Mouse (Mus musculus) lung, embryonic 16.5 days (tissue): ENCODE results near the gene Mis12. TPM values are rescaled to one million over a fixed set of nuclear protein-coding genes. Genes with fewer than 3 reads are reported as not detected.

ENCODE experiments used
- ATAC-seq: fragments of 200-750 bp; cut with Nextera tagmentation; 2 replicates; pipeline ENCODE4 v1.8.0; 2017; ENCODE audit warnings: low read depth, mild to moderate bottlenecking, moderate library complexity
- H3K27ac ChIP-seq: fragments of 300-500 bp; sonication (generic); 2 replicates; pipeline ENCODE4 v1.5.1; 2014; ENCODE audit warnings: mild to moderate bottlenecking, control low read depth, low read length
- H3K27me3 ChIP-seq: fragments of 300-500 bp; sonication (generic); 2 replicates; pipeline ENCODE4 v1.6.1; 2014; ENCODE audit warnings: low read depth, low read length, mixed read lengths; ENCODE audit not compliant: control insufficient read depth, insufficient read depth
- H3K36me3 ChIP-seq: fragments of 300-500 bp; sonication (generic); 2 replicates; pipeline ENCODE4 v1.6.1; 2014; ENCODE audit warnings: low read length; ENCODE audit not compliant: control insufficient read depth, insufficient read depth
- H3K4me1 ChIP-seq: fragments of 300-500 bp; sonication (generic); replicated peaks from 2 replicates; pipeline ENCODE4 v1.6.1; 2014; ENCODE audit warnings: low read length, mixed read lengths; ENCODE audit not compliant: control insufficient read depth, insufficient read depth
- H3K4me2 ChIP-seq: fragments of 300-500 bp; sonication (generic); 2 replicates; pipeline ENCODE4 v1.6.1; 2014; ENCODE audit warnings: low read depth, low read length, control low read depth
- H3K4me3 ChIP-seq: fragments of 300-500 bp; sonication (generic); 2 replicates; pipeline ENCODE4 v1.5.1; 2014; ENCODE audit warnings: mild to moderate bottlenecking, low read length, control low read depth
- H3K9ac ChIP-seq: fragments of 300-500 bp; sonication (generic); 2 replicates; pipeline ENCODE4 v1.6.1; 2014; ENCODE audit warnings: low read length, control low read depth
- H3K9me3 ChIP-seq: fragments of 300-500 bp; sonication (generic); 2 replicates; pipeline ENCODE4 v1.6.1; 2016; ENCODE audit warnings: low read length; ENCODE audit not compliant: control insufficient read depth
- WGBS: fragments of 180-500 bp; shearing (Covaris S2); extraction: QIAGEN DNeasy Blood & Tissue Kit; methylation state at CpG from one replicate; pipeline ENCODE4 v1.1.7; 2014; 5-methylcytosine and 5-hydroxymethylcytosine counted together
- polyA plus RNA-seq: library from polyadenylated mRNA; unstranded; fragments of >200 nt; fragmentation: Nextera tagmentation; extraction: Ambion mirVana; gene quantifications from 2 replicates; pipeline ENCODE4 v1.2.1, GENCODE M21; 2015

Mis12 gene
- polyA plus RNA-seq, 1 experiment from 2014 or later = 52.0 TPM

DNA sequence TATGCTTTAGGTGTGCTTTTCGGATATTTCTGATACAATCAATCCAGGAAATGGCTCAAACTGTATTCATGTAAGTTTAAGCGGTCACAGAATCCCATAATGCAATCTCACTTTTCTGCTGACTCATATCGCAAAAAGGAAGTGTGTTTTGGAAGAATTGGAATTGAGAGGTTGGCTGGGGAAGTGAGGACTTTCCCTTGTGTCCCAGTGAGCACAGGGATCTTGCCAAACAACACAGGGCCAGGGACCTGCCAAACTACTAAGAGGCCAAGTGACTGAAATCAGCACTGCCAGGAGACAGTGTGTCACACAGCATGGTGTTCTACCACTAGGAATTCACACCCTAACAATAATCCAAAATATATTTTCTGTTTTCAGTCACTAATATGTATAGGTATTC, 11.1 kb upstream of the Mis12 start:
- Histone ChIP-seq H3K27ac (peak overlapping the region; percentile 39), H3K9me3 (no peaks in the 10 kb centered on the region), H3K4me3 (no peak overlapping the region), H3K27me3 (no peaks in the 10 kb centered on the region), H3K36me3 (peaks cover 37% of the 10 kb centered on the region), H3K4me1 (peaks cover 1% of the 10 kb centered on the region), H3K4me2 (no peak overlapping the region), H3K9ac (no peak overlapping the region)
- WGBS = 76% methylated on average over 3 of the region's 3 CpGs
- no peak for ATAC-seq

DNA sequence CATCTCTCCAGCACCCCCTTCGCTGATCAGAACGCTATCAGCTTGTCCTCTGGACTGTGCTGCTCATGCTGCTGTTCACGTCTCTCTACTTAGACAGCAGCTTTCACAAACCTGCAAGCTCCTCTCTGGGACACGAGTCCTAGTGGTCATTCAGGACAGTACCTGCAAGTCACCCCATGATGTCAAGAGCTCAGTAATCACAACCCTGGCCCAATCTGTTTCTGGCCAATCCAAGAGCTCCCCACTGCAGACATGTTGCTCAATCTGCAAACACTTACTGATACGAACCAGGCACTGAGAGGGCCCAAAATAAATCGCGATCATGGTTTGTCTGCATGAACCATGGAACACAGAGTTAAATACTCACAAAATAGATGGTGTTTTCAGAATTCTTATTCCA, 6.7 kb upstream of the Mis12 start:
- Histone ChIP-seq H3K4me1 (peaks cover 9% of the 10 kb centered on the region), H3K4me3 (no peak overlapping the region), H3K27ac (no peak overlapping the region), H3K9me3 (no peaks in the 10 kb centered on the region), H3K36me3 (peaks cover 34% of the 10 kb centered on the region), H3K9ac (no peak overlapping the region), H3K27me3 (no peaks in the 10 kb centered on the region), H3K4me2 (no peak overlapping the region)
- no peak for ATAC-seq
- WGBS = 89% methylated on average over 7 of the region's 7 CpGs

GRCm38 (mm10) chr11:71017051-71017450, 2.4 kb upstream of the Mis12 start:
- no peak for ATAC-seq
- Histone ChIP-seq H3K9me3 (no peaks in the 10 kb centered on the region), H3K4me2 (no peak overlapping the region), H3K4me3 (no peak overlapping the region), H3K27me3 (no peaks in the 10 kb centered on the region), H3K36me3 (peaks cover 12% of the 10 kb centered on the region), H3K9ac (no peak overlapping the region), H3K27ac (no peak overlapping the region), H3K4me1 (peaks cover 26% of the 10 kb centered on the region)
- 86% methylated on average over 1 of the region's 1 CpGs for WGBS

GRCm38 (mm10) chr11:71018416-71019200, 803 bp upstream of the Mis12 start:
- 2% methylated on average over 28 of the region's 28 CpGs for WGBS
- no peaks in the 10 kb centered on the region for H3K27me3 ChIP-seq
- ATAC-seq = peak; percentile 26
- peaks cover 3% of the 10 kb centered on the region; the same call in 1 of the 2 replicates for H3K36me3 ChIP-seq
- peak overlapping the region; percentile 96 for H3K4me3 ChIP-seq
- no peaks in the 10 kb centered on the region for H3K9me3 ChIP-seq
- H3K9ac ChIP-seq = peak overlapping the region; percentile 98
- H3K4me2 ChIP-seq = peak overlapping the region; percentile 86
- H3K4me1 ChIP-seq = peaks cover 34% of the 10 kb centered on the region
- H3K27ac ChIP-seq = peak overlapping the region; percentile 77

DNA sequence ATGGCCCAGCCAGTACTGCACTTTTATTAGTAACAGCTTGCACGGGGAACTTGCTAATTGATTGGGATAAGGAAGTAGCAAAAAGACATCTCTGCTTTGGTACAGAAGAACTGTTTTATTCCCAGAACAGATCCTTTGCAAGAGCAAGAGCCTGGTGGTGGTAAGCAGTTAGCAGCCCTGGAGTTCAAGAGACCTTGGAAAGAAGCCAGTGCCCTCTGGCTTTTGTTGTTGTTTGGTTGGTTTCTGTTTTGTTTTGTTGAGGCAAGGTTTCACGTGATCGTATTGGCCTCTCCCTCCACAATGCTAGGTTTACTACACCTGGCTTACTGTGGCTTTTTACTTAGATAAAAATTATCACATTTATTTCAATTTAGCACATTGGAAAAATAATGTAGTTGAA, 8.9 kb downstream of the Mis12 start:
- Histone ChIP-seq H3K9me3 (no peaks in the 10 kb centered on the region), H3K4me2 (no peak overlapping the region), H3K27ac (no peak overlapping the region), H3K4me3 (no peak overlapping the region), H3K36me3 (peaks cover 20% of the 10 kb centered on the region), H3K9ac (no peak overlapping the region), H3K27me3 (no peaks in the 10 kb centered on the region), H3K4me1 (0 out of 2 replicates have a peak, but pooled peaks cover 2% of the 10 kb centered on the region)
- no peak for ATAC-seq
- WGBS = 68% methylated on average over 3 of the region's 3 CpGs

DNA sequence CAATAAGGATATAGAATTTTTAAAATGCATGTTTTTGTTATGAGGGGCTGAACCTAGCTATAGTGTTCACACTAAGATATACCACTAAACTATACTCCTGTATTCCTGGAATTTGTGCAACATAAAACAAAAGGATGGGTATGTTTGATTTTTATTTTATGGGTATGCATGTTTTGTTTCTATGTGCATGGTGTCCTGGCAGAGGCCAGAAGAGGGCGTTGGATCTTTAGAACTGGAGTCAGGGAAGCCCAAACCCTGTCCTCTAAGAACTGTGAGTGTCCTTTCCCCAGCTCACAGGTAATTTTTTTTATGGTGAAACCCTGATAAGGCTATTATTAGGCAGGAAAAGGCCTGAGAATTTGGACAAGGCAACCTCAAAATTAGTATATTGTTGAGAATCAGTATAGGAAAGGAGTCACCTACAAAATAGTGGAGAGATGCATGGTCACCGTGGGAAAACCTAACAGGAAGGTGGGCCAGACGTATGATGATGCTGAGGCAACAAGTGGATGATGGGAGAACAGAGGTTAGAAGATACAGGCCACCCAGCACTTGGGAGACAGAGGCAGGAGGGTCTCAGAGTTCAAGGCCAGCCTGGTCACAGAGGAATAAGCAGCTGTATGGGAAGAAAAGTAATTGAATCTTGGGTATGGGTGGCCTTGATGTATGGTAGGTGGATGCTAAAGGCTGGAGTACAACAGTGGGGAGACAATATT, 10.2 kb downstream of the Mis12 start:
- H3K4me3 ChIP-seq = no peak overlapping the region
- no peak overlapping the region for H3K27ac ChIP-seq
- no peak for ATAC-seq
- H3K9me3 ChIP-seq = no peaks in the 10 kb centered on the region
- peaks cover 20% of the 10 kb centered on the region for H3K36me3 ChIP-seq
- no peak overlapping the region for H3K4me2 ChIP-seq
- no peak overlapping the region for H3K9ac ChIP-seq
- WGBS = 70% methylated on average over 3 of the region's 3 CpGs
- no peaks in the 10 kb centered on the region for H3K27me3 ChIP-seq
- 0 out of 2 replicates have a peak, but pooled peaks cover 2% of the 10 kb centered on the region for H3K4me1 ChIP-seq

GRCm38 (mm10) chr11:71032070-71032469, 12.7 kb downstream of the Mis12 start:
- ATAC-seq = no peak
- Histone ChIP-seq H3K36me3 (peaks cover under 1% of the 10 kb centered on the region; the same call in 1 of the 2 replicates), H3K9me3 (no peaks in the 10 kb centered on the region), H3K4me1 (0 out of 2 replicates have a peak, but pooled peaks cover 2% of the 10 kb centered on the region), H3K9ac (peak overlapping the region; percentile 73), H3K4me2 (peak overlapping the region; percentile 83), H3K4me3 (peak overlapping the region; percentile 67), H3K27ac (peak overlapping the region; percentile 75), H3K27me3 (no peaks in the 10 kb centered on the region)
- WGBS = 39% methylated on average over 7 of the region's 7 CpGs

GRCm38 (mm10) chr11:71032491-71033162, 13.2 kb downstream of the Mis12 start:
- Histone ChIP-seq H3K9me3 (no peaks in the 10 kb centered on the region), H3K9ac (peak overlapping the region; percentile 73), H3K36me3 (no peaks in the 10 kb centered on the region), H3K4me2 (peak overlapping the region; percentile 83), H3K4me1 (0 out of 2 replicates have a peak, but pooled peaks cover 2% of the 10 kb centered on the region), H3K27ac (peak overlapping the region; percentile 75), H3K27me3 (no peaks in the 10 kb centered on the region), H3K4me3 (peak overlapping the region; percentile 67)
- peak; percentile 11 for ATAC-seq
- 5% methylated on average over 26 of the region's 26 CpGs for WGBS
